Mouse (Mus musculus) spleen, embryonic (tissue): Measurements from ENCODE around the gene Pds5a.

Experiments used
- CTCF ChIA-PET: fragments of 350-600 bp; sonication (Branson Sonifier 250); formaldehyde crosslinking; loops from one replicate; lab custom pipeline; 2022; lab: Charles Lee

Pds5a gene

GRCm38 (mm10) chr5:65697836-65698758, at the start of gene Pds5a:
Pds5a (minus strand) TSS chr5:65698273.
- CTCF ChIA-PET, result interaction anchor here (0.7 to 1.0 kb wide), 2 partner anchors 11 to 157 kb away, joined by 3 read pairs; no protein-coding TSS in a partner anchor

GRCm38 (mm10) chr5:65746908-65747307, 48.8 kb upstream of the Pds5a start:
- CTCF ChIA-PET, result interaction anchor here (0.8 kb wide), 1 partner anchor 194 kb away, joined by 8 read pairs; no protein-coding TSS in a partner anchor

GRCm38 (mm10) chr5:65739366-65739765, 41.3 kb upstream of the Pds5a start:
- CTCF ChIA-PET, result no interaction called here

- CTCF ChIA-PET, result interaction anchor here (0.6 to 1.1 kb wide), 2 partner anchors 42 to 115 kb away, joined by 3 to 5 read pairs; no protein-coding TSS in a partner anchor
These were observed 37.5 kb upstream of the Pds5a start for GRCm38 (mm10) chr5:65735601-65736000.

GRCm38 (mm10) chr5:65731173-65732007, 33.3 kb upstream of the Pds5a start:
- CTCF ChIA-PET, result interaction anchor here (0.5 kb wide), 1 partner anchor 64 kb away, joined by 6 read pairs; no protein-coding TSS in a partner anchor

- CTCF ChIA-PET, result interaction anchor here (0.7 kb wide), 2 partner anchors 250 to 655 kb away, joined by 4 to 6 read pairs; no protein-coding TSS in a partner anchor
These were observed 26.4 kb upstream of the Pds5a start for GRCm38 (mm10) chr5:65724311-65725054.

GRCm38 (mm10) chr5:65718368-65718767, 20.3 kb upstream of the Pds5a start:
- CTCF ChIA-PET, result interaction anchor here (0.5 kb wide), 1 partner anchor 225 kb away, joined by 4 read pairs; no protein-coding TSS in a partner anchor

- CTCF ChIA-PET, result interaction anchor here (0.5 to 0.7 kb wide), 4 partner anchors 46 to 417 kb away, joined by 3 to 10 read pairs (median 4); no protein-coding TSS in a partner anchor
These were observed 19.8 kb upstream of the Pds5a start for GRCm38 (mm10) chr5:65717903-65718211.

- CTCF ChIA-PET, result interaction anchor here (0.6 to 0.7 kb wide), 5 partner anchors 47 to 738 kb away, joined by 3 to 10 read pairs (median 3); no protein-coding TSS in a partner anchor
These were observed 19.2 kb upstream of the Pds5a start for GRCm38 (mm10) chr5:65717063-65717902.

- CTCF ChIA-PET, result no interaction called here
These were observed 17.0 kb upstream of the Pds5a start for GRCm38 (mm10) chr5:65715084-65715483.

GRCm38 (mm10) chr5:65711463-65711862, 13.4 kb upstream of the Pds5a start:
- CTCF ChIA-PET, result no interaction called here

- CTCF ChIA-PET, result no interaction called here
These were observed 12.2 kb upstream of the Pds5a start for GRCm38 (mm10) chr5:65710267-65710666.

GRCm38 (mm10) chr5:65706979-65707378, 8.9 kb upstream of the Pds5a start:
- CTCF ChIA-PET, result no interaction called here

GRCm38 (mm10) chr5:65706171-65706570, 8.1 kb upstream of the Pds5a start:
- CTCF ChIA-PET, result no interaction called here

GRCm38 (mm10) chr5:65704765-65705678, 6.9 kb upstream of the Pds5a start:
- CTCF ChIA-PET, result interaction anchor here (0.7 kb wide), 1 partner anchor 500 kb away, joined by 3 read pairs; no protein-coding TSS in a partner anchor

- CTCF ChIA-PET, result no interaction called here
These were observed 5.2 kb upstream of the Pds5a start for GRCm38 (mm10) chr5:65703261-65703660.

GRCm38 (mm10) chr5:65700102-65700501, 2.0 kb upstream of the Pds5a start:
- CTCF ChIA-PET, result interaction anchor here (0.7 kb wide), 1 partner anchor 81 kb away, joined by 3 read pairs; no protein-coding TSS in a partner anchor

- CTCF ChIA-PET, result interaction anchor here (0.6 to 1.0 kb wide), 3 partner anchors 9 to 222 kb away, joined by 3 read pairs; no protein-coding TSS in a partner anchor
These were observed 1.1 kb upstream of the Pds5a start for GRCm38 (mm10) chr5:65699146-65699545.

GRCm38 (mm10) chr5:65698759-65699136, 675 bp upstream of the Pds5a start:
- CTCF ChIA-PET, result interaction anchor here (0.7 to 1.0 kb wide), 2 partner anchors 10 to 157 kb away, joined by 3 read pairs; no protein-coding TSS in a partner anchor
